Mouse (Mus musculus): ENCODE measurements around the gene Gm20479. TPM values are rescaled to one million over a fixed set of nuclear protein-coding genes. Genes with fewer than 3 reads are reported as not detected.

Gm20479 gene
- polyA plus RNA-seq, 2 experiments: not detected

DNA sequence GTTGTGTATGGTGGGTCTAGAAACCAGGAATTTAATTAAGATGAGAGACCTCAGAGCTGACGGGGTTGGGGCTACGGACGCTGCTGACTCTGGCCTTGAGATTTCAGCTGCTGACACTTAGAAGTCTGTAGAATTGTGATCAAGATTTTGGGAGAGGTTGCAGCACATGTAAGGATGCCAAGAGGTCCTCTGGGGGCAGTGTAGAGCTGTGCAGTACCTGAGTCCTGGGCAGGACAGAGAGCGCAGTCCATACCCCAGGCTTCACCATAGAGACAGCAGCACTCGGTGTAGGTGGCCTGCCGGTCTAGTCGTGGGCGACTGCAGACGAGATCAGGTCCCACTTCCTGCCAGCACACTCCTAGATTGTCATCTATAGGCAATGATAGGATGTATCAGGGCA lies 49.7 kb downstream of the Gm20479 start:
- 62% methylated on average over 9 of the region's 9 CpGs for WGBS
- no peaks in the 10 kb centered on the region; the same call in 1 of the 2 replicates for H3K4me1 ChIP-seq (ENCODE audit: control insufficient read depth, insufficient read depth, low read length)
- TF ChIP-seq POLR2A (IDR thresholded peaks at IDR 0.05; ENCODE audit: borderline replicate concordance, extremely low read depth, insufficient read depth, insufficient read length): no peak
- ATAC-seq (ENCODE audit: low FRiP score, low read depth) (no peak), DNase-seq (ENCODE audit: low spot score) (no peak)
- no peak overlapping the region for H3K4me3 ChIP-seq (replicated peaks; ENCODE audit: low read length)
- H3K36me3 ChIP-seq (ENCODE audit: control insufficient read depth, insufficient read depth, low read length): peaks cover 5% of the 10 kb centered on the region; the same call in 1 of the 2 replicates
- H3K27ac ChIP-seq (replicated peaks; ENCODE audit: low read depth, low read length): no peak overlapping the region
- H3K9ac ChIP-seq (ENCODE audit: low read depth, low read length, severe bottlenecking): no peak overlapping the region
- H3K27me3 ChIP-seq (ENCODE audit: control insufficient read depth, insufficient read depth, low read length): no peaks in the 10 kb centered on the region; the same call in 1 of the 2 replicates
- no peak overlapping the region for H3K4me2 ChIP-seq (replicated peaks; ENCODE audit: low read depth, low read length, severe bottlenecking)
- no peaks in the 10 kb centered on the region for H3K9me3 ChIP-seq (ENCODE audit: control insufficient read depth, low read length)

DNA sequence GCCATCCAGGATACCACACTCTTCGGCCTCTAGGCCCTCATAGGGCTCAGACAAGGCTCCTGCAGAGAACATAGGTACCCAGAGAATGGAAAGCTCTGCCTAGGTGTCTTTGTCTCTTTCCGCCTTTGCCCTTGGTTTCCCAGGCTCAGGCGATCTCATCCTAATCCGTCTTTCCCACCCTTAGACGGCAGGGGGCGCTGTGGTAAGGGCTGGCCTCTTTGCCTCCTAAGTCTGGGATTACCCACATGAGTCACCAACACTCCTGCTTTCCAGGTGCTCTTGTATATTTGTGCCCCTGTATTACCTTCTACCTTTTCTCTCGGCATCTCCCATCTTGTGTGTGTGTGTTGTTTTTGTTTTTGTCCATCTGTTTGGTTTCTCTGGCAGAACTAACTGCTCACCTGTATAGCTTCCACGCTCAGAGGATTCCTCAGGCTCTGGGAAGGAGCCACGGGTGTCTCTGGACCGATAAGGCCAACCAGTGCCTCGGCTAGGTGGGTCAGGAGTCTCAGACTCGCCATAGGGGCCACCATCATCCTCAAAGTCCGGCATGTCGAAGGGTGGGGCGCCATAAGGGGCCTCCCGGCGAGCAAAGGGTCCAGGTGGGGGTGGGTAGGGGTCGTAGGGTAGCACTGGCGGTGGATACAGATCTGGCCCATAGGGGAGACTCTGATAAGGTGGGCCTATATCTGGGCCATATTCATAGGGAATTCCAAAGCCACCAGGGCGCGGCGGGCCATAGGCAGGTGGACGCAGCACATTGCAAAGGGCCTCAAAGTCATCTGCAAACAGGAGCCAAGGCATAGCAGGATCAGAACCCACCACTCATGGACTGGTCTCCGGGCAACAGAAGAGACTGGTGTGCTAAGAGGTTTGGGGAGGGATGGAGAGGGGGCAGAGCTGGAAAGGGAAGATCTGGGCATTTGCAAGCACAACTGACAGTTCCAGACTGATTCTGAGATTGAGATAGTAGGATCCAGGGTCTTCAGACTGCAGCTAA lies 50.8 kb downstream of the Gm20479 start:
- Histone ChIP-seq H3K27ac (replicated peaks; ENCODE audit: low read depth, low read length) (no peak overlapping the region), H3K9me3 (ENCODE audit: control insufficient read depth, low read length) (no peaks in the 10 kb centered on the region), H3K4me1 (ENCODE audit: control insufficient read depth, insufficient read depth, low read length) (no peaks in the 10 kb centered on the region; the same call in 1 of the 2 replicates), H3K9ac (ENCODE audit: low read depth, low read length, severe bottlenecking) (no peak overlapping the region), H3K36me3 (ENCODE audit: control insufficient read depth, insufficient read depth, low read length) (peaks cover 5% of the 10 kb centered on the region; the same call in 1 of the 2 replicates), H3K27me3 (ENCODE audit: control insufficient read depth, insufficient read depth, low read length) (no peaks in the 10 kb centered on the region; the same call in 1 of the 2 replicates), H3K4me3 (replicated peaks; ENCODE audit: low read length) (no peak overlapping the region), H3K4me2 (replicated peaks; ENCODE audit: low read depth, low read length, severe bottlenecking) (no peak overlapping the region)
- ATAC-seq (ENCODE audit: low FRiP score, low read depth) (no peak), DNase-seq (ENCODE audit: low spot score) (no peak)
- no peak for TF ChIP-seq POLR2A (IDR thresholded peaks at IDR 0.05; ENCODE audit: borderline replicate concordance, extremely low read depth, insufficient read depth, insufficient read length)
- 76% methylated on average over 24 of the region's 24 CpGs for WGBS

DNA sequence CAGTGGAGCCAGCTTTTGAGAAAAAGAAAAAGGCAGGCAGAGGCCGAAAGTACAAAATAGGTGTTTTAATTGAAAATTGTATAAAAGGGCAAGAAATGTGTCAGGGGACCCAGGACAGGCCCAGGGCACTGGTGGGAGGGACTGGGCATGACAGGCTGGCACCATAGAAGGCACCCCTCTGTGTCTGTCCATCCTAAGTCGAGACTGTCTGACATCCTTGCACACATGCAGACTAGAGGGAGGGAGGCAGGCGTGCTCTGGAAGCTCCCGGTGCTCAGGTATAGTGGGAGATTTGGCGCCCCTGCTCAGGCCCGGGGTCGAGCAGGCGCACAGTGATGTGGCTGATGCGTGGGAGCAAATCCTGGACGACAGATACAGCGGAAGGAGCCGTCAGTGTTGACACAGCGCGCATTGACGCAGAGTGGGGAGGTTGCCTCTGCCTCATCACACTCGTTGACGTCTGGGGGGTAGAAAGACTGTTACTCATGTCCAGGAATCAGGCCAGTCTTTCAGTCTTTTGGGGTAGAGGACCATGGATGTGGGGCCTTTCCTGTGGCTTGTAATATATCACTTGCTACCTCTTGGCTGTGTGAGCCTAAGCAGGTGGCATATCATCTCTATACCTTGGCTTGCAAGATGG lies 52.0 kb downstream of the Gm20479 start:
- H3K9ac ChIP-seq (ENCODE audit: low read depth, low read length, severe bottlenecking): no peak overlapping the region
- ATAC-seq (ENCODE audit: low FRiP score, low read depth) (no peak), DNase-seq (ENCODE audit: low spot score) (no peak)
- H3K27ac ChIP-seq (replicated peaks; ENCODE audit: low read depth, low read length): no peak overlapping the region
- H3K36me3 ChIP-seq (ENCODE audit: control insufficient read depth, insufficient read depth, low read length): peaks cover 5% of the 10 kb centered on the region; the same call in 1 of the 2 replicates
- H3K4me2 ChIP-seq (replicated peaks; ENCODE audit: low read depth, low read length, severe bottlenecking): no peak overlapping the region
- WGBS: 85% methylated on average over 17 of the region's 17 CpGs
- no peak overlapping the region for H3K4me3 ChIP-seq (replicated peaks; ENCODE audit: low read length)
- no peaks in the 10 kb centered on the region; the same call in 1 of the 2 replicates for H3K4me1 ChIP-seq (ENCODE audit: control insufficient read depth, insufficient read depth, low read length)
- TF ChIP-seq POLR2A (IDR thresholded peaks at IDR 0.05; ENCODE audit: borderline replicate concordance, extremely low read depth, insufficient read depth, insufficient read length): no peak
- no peaks in the 10 kb centered on the region for H3K27me3 ChIP-seq (ENCODE audit: control insufficient read depth, insufficient read depth, low read length)
- H3K9me3 ChIP-seq (ENCODE audit: control insufficient read depth, low read length): no peaks in the 10 kb centered on the region

Other genes starting within 250 kb of the Gm20479 start
- 0.11 and 0.31 TPM in 2 replicates for gene Cyp2f2, start 237.5 kb downstream of the Gm20479 start, polyA plus RNA-seq (2012; rRNA removed)
- gene Cyp2f2, start 237.5 kb downstream of the Gm20479 start, polyA plus RNA-seq (2014; fragmentation: Nextera tagmentation; extraction: Ambion mirVana): 0.14 TPM in 1 of 2 replicates, not detected in the other
- not detected in 2 replicates for gene Cyp2t4, start 203.7 kb downstream of the Gm20479 start, polyA plus RNA-seq (2012; rRNA removed)
- not detected in 2 replicates for gene Cyp2t4, start 203.7 kb downstream of the Gm20479 start, polyA plus RNA-seq (2014; fragmentation: Nextera tagmentation; extraction: Ambion mirVana)
- gene Egln2, start 190.6 kb downstream of the Gm20479 start, polyA plus RNA-seq (2012; rRNA removed): 88.3 and 96.4 TPM in 2 replicates
- gene Egln2, start 190.6 kb downstream of the Gm20479 start, polyA plus RNA-seq (2014; fragmentation: Nextera tagmentation; extraction: Ambion mirVana): 41.9 and 49.2 TPM in 2 replicates
- gene Rab4b, start 178.5 kb downstream of the Gm20479 start, polyA plus RNA-seq (2012; rRNA removed): 78.3 and 93.5 TPM in 2 replicates
- 61.5 and 70.9 TPM in 2 replicates for gene Rab4b, start 178.5 kb downstream of the Gm20479 start, polyA plus RNA-seq (2014; fragmentation: Nextera tagmentation; extraction: Ambion mirVana)
- gene Gm21983, start 176.3 kb downstream of the Gm20479 start, polyA plus RNA-seq (2012; rRNA removed): 5.2 and 9.0 TPM in 2 replicates
- gene Gm21983, start 176.3 kb downstream of the Gm20479 start, polyA plus RNA-seq (2014; fragmentation: Nextera tagmentation; extraction: Ambion mirVana): 0.58 and 0.62 TPM in 2 replicates
- gene Mia, start 176.3 kb downstream of the Gm20479 start, polyA plus RNA-seq (2012; rRNA removed): 193 and 236 TPM in 2 replicates
- 147 and 156 TPM in 2 replicates for gene Mia, start 176.3 kb downstream of the Gm20479 start, polyA plus RNA-seq (2014; fragmentation: Nextera tagmentation; extraction: Ambion mirVana)
- gene BC024978, start 161.6 kb downstream of the Gm20479 start, polyA plus RNA-seq (2012; rRNA removed): 12.9 and 14.7 TPM in 2 replicates
- 3.6 TPM in 2 replicates for gene BC024978, start 161.6 kb downstream of the Gm20479 start, polyA plus RNA-seq (2014; fragmentation: Nextera tagmentation; extraction: Ambion mirVana)
- 385 and 386 TPM in 2 replicates for gene Snrpa, start 161.1 kb downstream of the Gm20479 start, polyA plus RNA-seq (2012; rRNA removed)
- 250 and 267 TPM in 2 replicates for gene Snrpa, start 161.1 kb downstream of the Gm20479 start, polyA plus RNA-seq (2014; fragmentation: Nextera tagmentation; extraction: Ambion mirVana)
- 13.0 and 15.5 TPM in 2 replicates for gene Itpkc, start 128.8 kb downstream of the Gm20479 start, polyA plus RNA-seq (2012; rRNA removed)
- 9.6 and 11.5 TPM in 2 replicates for gene Itpkc, start 128.8 kb downstream of the Gm20479 start, polyA plus RNA-seq (2014; fragmentation: Nextera tagmentation; extraction: Ambion mirVana)
- gene Coq8b, start 124.4 kb downstream of the Gm20479 start, polyA plus RNA-seq (2012; rRNA removed): 43.4 and 58.3 TPM in 2 replicates
- gene Coq8b, start 124.4 kb downstream of the Gm20479 start, polyA plus RNA-seq (2014; fragmentation: Nextera tagmentation; extraction: Ambion mirVana): 15.5 and 16.5 TPM in 2 replicates
- gene Numbl, start 99.0 kb downstream of the Gm20479 start, polyA plus RNA-seq (2012; rRNA removed): 83.6 and 119 TPM in 2 replicates
- 25.2 and 26.6 TPM in 2 replicates for gene Numbl, start 99.0 kb downstream of the Gm20479 start, polyA plus RNA-seq (2014; fragmentation: Nextera tagmentation; extraction: Ambion mirVana)
- gene Ltbp4, start 19.7 kb downstream of the Gm20479 start, polyA plus RNA-seq (2012; rRNA removed): 86.0 and 107 TPM in 2 replicates
- 54.3 and 57.1 TPM in 2 replicates for gene Ltbp4, start 19.7 kb downstream of the Gm20479 start, polyA plus RNA-seq (2014; fragmentation: Nextera tagmentation; extraction: Ambion mirVana)
- gene Shkbp1, start 1.4 kb downstream of the Gm20479 start, polyA plus RNA-seq (2012; rRNA removed): 58.7 and 80.6 TPM in 2 replicates
- 30.5 and 35.5 TPM in 2 replicates for gene Shkbp1, start 1.4 kb downstream of the Gm20479 start, polyA plus RNA-seq (2014; fragmentation: Nextera tagmentation; extraction: Ambion mirVana)
- gene Sptbn4, start 90.3 kb upstream of the Gm20479 start, polyA plus RNA-seq (2012; rRNA removed): 0.60 and 0.64 TPM in 2 replicates
- gene Sptbn4, start 90.3 kb upstream of the Gm20479 start, polyA plus RNA-seq (2014; fragmentation: Nextera tagmentation; extraction: Ambion mirVana): 0.15 TPM in 2 replicates
- 44.8 and 49.5 TPM in 2 replicates for gene Blvrb, start 90.6 kb upstream of the Gm20479 start, polyA plus RNA-seq (2012; rRNA removed)
- gene Blvrb, start 90.6 kb upstream of the Gm20479 start, polyA plus RNA-seq (2014; fragmentation: Nextera tagmentation; extraction: Ambion mirVana): 60.8 and 61.2 TPM in 2 replicates
- gene Sertad3, start 116.3 kb upstream of the Gm20479 start, polyA plus RNA-seq (2012; rRNA removed): 31.3 and 32.1 TPM in 2 replicates
- gene Sertad3, start 116.3 kb upstream of the Gm20479 start, polyA plus RNA-seq (2014; fragmentation: Nextera tagmentation; extraction: Ambion mirVana): 31.5 and 32.4 TPM in 2 replicates
- gene Sertad1, start 129.5 kb upstream of the Gm20479 start, polyA plus RNA-seq (2012; rRNA removed): 23.3 and 28.0 TPM in 2 replicates
- gene Sertad1, start 129.5 kb upstream of the Gm20479 start, polyA plus RNA-seq (2014; fragmentation: Nextera tagmentation; extraction: Ambion mirVana): 34.2 and 39.4 TPM in 2 replicates
- 6.3 and 6.6 TPM in 2 replicates for gene Prx, start 141.9 kb upstream of the Gm20479 start, polyA plus RNA-seq (2012; rRNA removed)
- gene Prx, start 141.9 kb upstream of the Gm20479 start, polyA plus RNA-seq (2014; fragmentation: Nextera tagmentation; extraction: Ambion mirVana): 2.1 and 2.5 TPM in 2 replicates
- gene Hipk4, start 165.8 kb upstream of the Gm20479 start, polyA plus RNA-seq (2012; rRNA removed): 4.3 and 5.4 TPM in 2 replicates
- gene Hipk4, start 165.8 kb upstream of the Gm20479 start, polyA plus RNA-seq (2014; fragmentation: Nextera tagmentation; extraction: Ambion mirVana): 0.95 and 1.2 TPM in 2 replicates
- 147 and 193 TPM in 2 replicates for gene Pld3, start 195.8 kb upstream of the Gm20479 start, polyA plus RNA-seq (2012; rRNA removed)
- gene Pld3, start 195.8 kb upstream of the Gm20479 start, polyA plus RNA-seq (2014; fragmentation: Nextera tagmentation; extraction: Ambion mirVana): 110 and 114 TPM in 2 replicates
- 39.8 and 49.0 TPM in 2 replicates for gene 2310022A10Rik, start 195.8 kb upstream of the Gm20479 start, polyA plus RNA-seq (2012; rRNA removed)
- gene 2310022A10Rik, start 195.8 kb upstream of the Gm20479 start, polyA plus RNA-seq (2014; fragmentation: Nextera tagmentation; extraction: Ambion mirVana): 27.0 and 27.4 TPM in 2 replicates
- 96.6 and 110 TPM in 2 replicates for gene Akt2, start 234.1 kb upstream of the Gm20479 start, polyA plus RNA-seq (2012; rRNA removed)
- 112 and 119 TPM in 2 replicates for gene Akt2, start 234.1 kb upstream of the Gm20479 start, polyA plus RNA-seq (2014; fragmentation: Nextera tagmentation; extraction: Ambion mirVana)

Data from limb, embryonic 14.5 days (tissue).